Mouse (Mus musculus): ENCODE measurements around the gene Mettl8. TPM values are rescaled to one million over a fixed set of nuclear protein-coding genes. Genes with fewer than 3 reads are reported as not detected.
A peak's percentile ranks its signal among the peaks of the same experiment; 100 is the strongest.

Gene Mettl8
- total and polyA plus RNA-seq, 3 experiments = 2.4 to 13.4 (median 13.2) TPM

GRCm38 (mm10) chr2:71033987-71034386, 21.4 kb downstream of the Mettl8 start:
- DNase-seq = no peak

- no peak for DNase-seq
Observed at GRCm38 (mm10) chr2:71033014-71033413, 22.4 kb downstream of the Mettl8 start.

GRCm38 (mm10) chr2:71031973-71032794, 23.2 kb downstream of the Mettl8 start:
- DNase-seq = no peak

- DNase-seq = no peak
Observed at GRCm38 (mm10) chr2:71030663-71031062, 24.7 kb downstream of the Mettl8 start.

- no peak for DNase-seq
Observed at GRCm38 (mm10) chr2:71027631-71028030, 27.8 kb downstream of the Mettl8 start.

GRCm38 (mm10) chr2:71026787-71027186, 28.6 kb downstream of the Mettl8 start:
- no peak for DNase-seq

- no peak for DNase-seq
Observed at GRCm38 (mm10) chr2:71025576-71026315, 29.6 kb downstream of the Mettl8 start.

- DNase-seq = no peak
Observed at GRCm38 (mm10) chr2:71023986-71024385, 31.4 kb downstream of the Mettl8 start.

GRCm38 (mm10) chr2:71022991-71023390, 32.4 kb downstream of the Mettl8 start:
- DNase-seq = no peak

- no peak for DNase-seq
Observed at GRCm38 (mm10) chr2:71020674-71021073, 34.7 kb downstream of the Mettl8 start.

- DNase-seq = no peak
Observed at GRCm38 (mm10) chr2:71019704-71020375, 35.5 kb downstream of the Mettl8 start.

GRCm38 (mm10) chr2:71019277-71019676, 36.1 kb downstream of the Mettl8 start:
- no peak for DNase-seq

GRCm38 (mm10) chr2:71013521-71013920, 41.9 kb downstream of the Mettl8 start:
- peak; percentile 79 for DNase-seq

- DNase-seq = peak; percentile 57
Observed at GRCm38 (mm10) chr2:71011816-71012215, 43.6 kb downstream of the Mettl8 start.

- no peak for DNase-seq
Observed at GRCm38 (mm10) chr2:71004354-71004753, 51.0 kb downstream of the Mettl8 start.

- no peak for DNase-seq
Observed at GRCm38 (mm10) chr2:71002509-71002908, 52.9 kb downstream of the Mettl8 start.

GRCm38 (mm10) chr2:70998771-70999170, 56.6 kb downstream of the Mettl8 start:
- no peak for DNase-seq

GRCm38 (mm10) chr2:70996438-70996837, 58.9 kb downstream of the Mettl8 start:
- DNase-seq = no peak

GRCm38 (mm10) chr2:70995900-70996299, 59.5 kb downstream of the Mettl8 start:
- no peak for DNase-seq

- DNase-seq = no peak
Observed at GRCm38 (mm10) chr2:70993740-70994139, 61.6 kb downstream of the Mettl8 start.

GRCm38 (mm10) chr2:70992715-70993114, 62.7 kb downstream of the Mettl8 start:
- peak; percentile 80 for DNase-seq

- DNase-seq = peak; percentile 37
Observed at GRCm38 (mm10) chr2:70990196-70990595, 65.2 kb downstream of the Mettl8 start.
